Comparison of ENCODE assay signal across 17 mouse cellular contexts in the genomic region with DNA sequence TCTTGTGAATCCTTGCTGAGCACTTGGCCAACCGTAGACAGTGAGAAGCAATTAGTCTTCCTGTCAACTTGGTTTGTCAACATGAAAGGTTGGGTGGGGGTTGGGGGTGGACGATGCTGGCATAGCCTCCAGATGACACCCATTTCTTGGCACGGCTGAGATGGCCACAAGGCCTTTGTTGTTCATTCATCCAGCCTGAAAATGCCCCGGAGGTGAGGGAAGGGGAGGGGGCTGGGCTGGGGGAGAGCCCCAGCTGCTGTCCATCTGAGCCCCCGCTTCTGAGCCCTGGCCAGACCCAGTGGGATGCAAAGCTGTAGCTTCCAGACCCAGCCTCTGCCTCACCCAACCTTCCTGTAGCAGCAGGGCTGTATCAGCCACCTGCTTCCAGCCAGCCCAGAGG. TPM values are rescaled to one million over a fixed set of nuclear protein-coding genes. Genes with fewer than 3 reads are reported as not detected.
DNase-seq lines count a peak whose midpoint lies in the region; ATAC-seq and TF ChIP-seq lines count a peak whose summit lies in the region.
"Had no signal": no experiment of that assay in that cellular context is flagged by ENCODE, and none has a peak within 500 bp of the region (broad histone marks: within the 10 kb centered on the region; RNA-seq: fewer than 3 reads in every experiment).

No protein-coding gene starts in this region.

- no peak overlapping the region for H3K4me2 ChIP-seq in embryonic facial prominence, embryonic 14.5 days (ENCODE audit: low read depth, low read length)
- H3K4me2 ChIP-seq in hindbrain, embryonic 13.5 days = no peak overlapping the region
- no peak overlapping the region for H3K4me2 ChIP-seq in midbrain, embryonic 14.5 days (ENCODE audit: low read length)
- H3K4me2 ChIP-seq: heart, embryonic 15.5 days; intestine, embryonic 15.5 days had no signal

- peak; percentile 12; the same call in 1 of the 2 replicates for ATAC-seq in embryonic facial prominence, embryonic 14.5 days (ENCODE audit: low read depth)
- peak; percentile 76 for ATAC-seq in hindbrain, embryonic 13.5 days (ENCODE audit: low FRiP score)
- peak; percentile 46; the same call in 1 of the 2 replicates for ATAC-seq in midbrain, embryonic 14.5 days (ENCODE audit: low FRiP score, low TSS enrichment)
- ATAC-seq: intestine, embryonic 15.5 days; liver, postnatal 0 days had no signal

- H3K27ac ChIP-seq in cerebellum, adult 2 months (ENCODE audit: insufficient read depth, low read length) = no peak overlapping the region
- H3K27ac ChIP-seq in embryonic facial prominence, embryonic 14.5 days (replicated peaks; ENCODE audit: low read depth, low read length) = no peak overlapping the region
- peak overlapping the region; percentile 20 for H3K27ac ChIP-seq in hindbrain, embryonic 13.5 days
- no peak overlapping the region for H3K27ac ChIP-seq in midbrain, embryonic 14.5 days (replicated peaks; ENCODE audit: low read depth, low read length)
- no peak overlapping the region for H3K27ac ChIP-seq in kidney, adult 2 months (ENCODE audit: insufficient read depth, low read depth, low read length)
- H3K27ac ChIP-seq: heart, embryonic 15.5 days; intestine, embryonic 15.5 days had no signal

- WGBS in cerebellum, adult 2 months = 32% methylated on average over 5 of the region's 5 CpGs
- WGBS in embryonic facial prominence, embryonic 14.5 days = 23% methylated on average over 5 of the region's 5 CpGs
- 11% methylated on average over 5 of the region's 5 CpGs for WGBS in hindbrain, embryonic 13.5 days
- 24% methylated on average over 5 of the region's 5 CpGs for WGBS in midbrain, embryonic 14.5 days
- WGBS in kidney, adult 2 months = 42% methylated on average over 5 of the region's 5 CpGs

- H3K9ac ChIP-seq in embryonic facial prominence, embryonic 14.5 days (ENCODE audit: low read depth, low read length) = no peak overlapping the region
- H3K9ac ChIP-seq in hindbrain, embryonic 13.5 days = no peak overlapping the region
- no peak overlapping the region for H3K9ac ChIP-seq in midbrain, embryonic 14.5 days (replicated peaks; ENCODE audit: low read length)
- H3K9ac ChIP-seq: heart, embryonic 15.5 days; intestine, embryonic 15.5 days; liver, postnatal 0 days had no signal

- no peaks in the 10 kb centered on the region for H3K4me1 ChIP-seq in cerebellum, adult 2 months (ENCODE audit: control insufficient read depth, insufficient read depth, low read length)
- no peaks in the 10 kb centered on the region; the same call in 1 of the 2 replicates for H3K4me1 ChIP-seq in embryonic facial prominence, embryonic 14.5 days (ENCODE audit: control insufficient read depth, insufficient read depth, low read length)
- H3K4me1 ChIP-seq in hindbrain, embryonic 13.5 days (replicated peaks) = peaks cover 25% of the 10 kb centered on the region
- H3K4me1 ChIP-seq in midbrain, embryonic 14.5 days (ENCODE audit: control insufficient read depth, insufficient read depth, low read length) = peaks cover 10% of the 10 kb centered on the region; the same call in 1 of the 2 replicates
- H3K4me1 ChIP-seq in kidney, adult 2 months (ENCODE audit: control insufficient read depth, insufficient read depth, low read length) = no peaks in the 10 kb centered on the region
- H3K4me1 ChIP-seq: heart, embryonic 15.5 days had no signal

- no peaks in the 10 kb centered on the region; the same call in 1 of the 2 replicates for H3K27me3 ChIP-seq in cerebellum, adult 2 months (ENCODE audit: control insufficient read depth, insufficient read depth, low read length)
- no peaks in the 10 kb centered on the region for H3K27me3 ChIP-seq in embryonic facial prominence, embryonic 14.5 days (replicated peaks; ENCODE audit: control insufficient read depth, insufficient read depth, low read length)
- H3K27me3 ChIP-seq in hindbrain, embryonic 13.5 days = no peaks in the 10 kb centered on the region
- no peaks in the 10 kb centered on the region for H3K27me3 ChIP-seq in midbrain, embryonic 14.5 days (ENCODE audit: control insufficient read depth, insufficient read depth, low read length)
- H3K27me3 ChIP-seq in kidney, adult 2 months (replicated peaks; ENCODE audit: control insufficient read depth, insufficient read depth, low read length) = no peaks in the 10 kb centered on the region
- H3K27me3 ChIP-seq: CH12.LX; heart, embryonic 15.5 days; intestine, embryonic 15.5 days had no signal

- 0 out of 2 replicates have a peak, but pooled peaks cover 5% of the 10 kb centered on the region for H3K9me3 ChIP-seq in embryonic facial prominence, embryonic 14.5 days (ENCODE audit: control insufficient read depth, low read length)
- H3K9me3 ChIP-seq in hindbrain, embryonic 13.5 days = peaks cover 5% of the 10 kb centered on the region; the same call in 1 of the 2 replicates
- 0 out of 2 replicates have a peak, but pooled peaks cover 2% of the 10 kb centered on the region for H3K9me3 ChIP-seq in midbrain, embryonic 14.5 days (ENCODE audit: control insufficient read depth, low read length)
- H3K9me3 ChIP-seq: heart, embryonic 15.5 days; intestine, embryonic 15.5 days had no signal

- TF ChIP-seq POLR2A in cerebellum, adult 2 months (IDR thresholded peaks at IDR 0.05; ENCODE audit: borderline replicate concordance, insufficient read depth, low read length) = no peak
- no peak for TF ChIP-seq POLR2A in kidney, adult 2 months (IDR thresholded peaks at IDR 0.05; ENCODE audit: low read depth, low read length)

- no peak for TF ChIP-seq CTCF in cerebellum, adult 2 months (IDR thresholded peaks at IDR 0.05; ENCODE audit: borderline replicate concordance, insufficient read depth, low read depth, low read length)
- TF ChIP-seq CTCF in kidney, adult 2 months (conservative IDR thresholded peaks at IDR 0.05; ENCODE audit: insufficient read depth, insufficient read length, low read depth, low read length) = no peak

- DNase-seq in cerebellum, postnatal 10 days = peak; percentile 83 to 90
- no peak for DNase-seq in cerebellum, adult 2 months
- DNase-seq in embryonic facial prominence, embryonic 14.5 days (ENCODE audit: low spot score) = no peak
- DNase-seq in midbrain, embryonic 14.5 days = no peak
- DNase-seq in kidney, adult 2 months = no peak
- no peak for DNase-seq in thymus, postnatal 36 days
- DNase-seq in urinary bladder, adult 2 months (ENCODE audit: low spot score) = no peak
- DNase-seq: cerebellum, adult 9-10 months; heart, adult 11 months; kidney, postnatal 36 days; liver, postnatal 0 days; lung, postnatal 36 days; spleen, adult 18-20 months had no signal

- H3K4me3 ChIP-seq in cerebellum, adult 2 months (replicated peaks; ENCODE audit: insufficient read depth, low read depth, low read length) = no peak overlapping the region
- no peak overlapping the region for H3K4me3 ChIP-seq in embryonic facial prominence, embryonic 14.5 days (ENCODE audit: low read depth, low read length)
- no peak overlapping the region for H3K4me3 ChIP-seq in hindbrain, embryonic 13.5 days
- no peak overlapping the region for H3K4me3 ChIP-seq in midbrain, embryonic 14.5 days (replicated peaks; ENCODE audit: low read depth, low read length)
- H3K4me3 ChIP-seq in kidney, adult 2 months (ENCODE audit: insufficient read depth, low read depth, low read length) = no peak overlapping the region
- H3K4me3 ChIP-seq: heart, embryonic 15.5 days; intestine, embryonic 15.5 days had no signal

- H3K36me3 ChIP-seq in embryonic facial prominence, embryonic 14.5 days (ENCODE audit: control insufficient read depth, insufficient read depth, low read length) = no peaks in the 10 kb centered on the region
- H3K36me3 ChIP-seq in hindbrain, embryonic 13.5 days = peaks cover 5% of the 10 kb centered on the region
- H3K36me3 ChIP-seq in midbrain, embryonic 14.5 days (ENCODE audit: control insufficient read depth, insufficient read depth, low read length) = no peaks in the 10 kb centered on the region
- no peaks in the 10 kb centered on the region for H3K36me3 ChIP-seq in kidney, adult 2 months (ENCODE audit: control insufficient read depth, insufficient read depth, low read length)
- H3K36me3 ChIP-seq: heart, embryonic 15.5 days; intestine, embryonic 15.5 days had no signal

RNA-seq across cellular contexts. Expression of a gene that starts 38.2 kb away (rescaled TPM):
- 17.0 and 17.5 TPM in 2 replicates for polyA plus RNA-seq in cerebellum, adult 2 months (2012; rRNA removed)
- 11.4 and 11.8 TPM in 2 replicates for polyA plus RNA-seq in embryonic facial prominence, embryonic 14.5 days (2014; fragmentation: Nextera tagmentation; extraction: Ambion mirVana)
- polyA plus RNA-seq in hindbrain, embryonic 13.5 days (2015; fragmentation: Nextera tagmentation; extraction: Ambion mirVana) = 10.6 and 13.8 TPM in 2 replicates
- 14.1 and 19.4 TPM in 2 replicates for polyA plus RNA-seq in midbrain, embryonic 14.5 days (2014; fragmentation: Nextera tagmentation; extraction: Ambion mirVana)
- polyA plus RNA-seq in kidney, adult 2 months (2012; rRNA removed) = 2.7 and 3.1 TPM in 2 replicates
- 11.3 and 12.4 TPM in 2 replicates for polyA plus RNA-seq in urinary bladder, adult 2 months (2012; rRNA removed)

Comparison
In these comparisons a context has a peak if more than half of its experiments do, and no peak if none do; other contexts are left out.
1. DNase-seq: peak in cerebellum, postnatal 10 days (2 of 2); none in cerebellum, adult 2 months (0 of 2), embryonic facial prominence, embryonic 14.5 days (single experiment), midbrain, embryonic 14.5 days (single experiment), kidney, adult 2 months (single experiment), thymus, postnatal 36 days (0 of 2) and urinary bladder, adult 2 months (single experiment).
2. ATAC-seq: peak in every context shown above with its lines; median percentile 76 in hindbrain, embryonic 13.5 days; 46 in midbrain, embryonic 14.5 days; 12 in embryonic facial prominence, embryonic 14.5 days.